Mouse (Mus musculus): Measurements from ENCODE around the gene Rasgef1a.
A peak's percentile ranks its signal among the peaks of the same experiment; 100 is the strongest.

Rasgef1a gene

DNA sequence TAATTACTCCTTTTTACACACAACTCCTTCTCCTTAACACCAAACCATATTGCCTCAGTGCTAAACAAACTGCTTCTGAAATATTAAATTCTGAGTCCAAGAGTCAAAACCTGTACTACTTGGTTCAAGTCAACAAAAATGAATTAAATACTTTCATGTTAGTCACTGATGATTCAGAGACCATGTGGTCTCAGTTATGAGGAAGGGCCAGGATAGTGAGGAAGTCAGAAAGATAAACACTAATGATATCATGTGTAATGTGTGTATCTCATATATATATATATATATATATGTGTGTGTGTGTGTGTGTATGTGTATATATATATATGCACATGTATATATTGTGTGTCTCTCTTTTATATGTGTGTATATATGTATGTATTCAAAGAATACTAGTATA lies 115.3 kb downstream of the Rasgef1a start:
- DNase-seq (ENCODE audit: inconsistent age in 2 of 2, low spot score in 1 of 2): no peak

DNA sequence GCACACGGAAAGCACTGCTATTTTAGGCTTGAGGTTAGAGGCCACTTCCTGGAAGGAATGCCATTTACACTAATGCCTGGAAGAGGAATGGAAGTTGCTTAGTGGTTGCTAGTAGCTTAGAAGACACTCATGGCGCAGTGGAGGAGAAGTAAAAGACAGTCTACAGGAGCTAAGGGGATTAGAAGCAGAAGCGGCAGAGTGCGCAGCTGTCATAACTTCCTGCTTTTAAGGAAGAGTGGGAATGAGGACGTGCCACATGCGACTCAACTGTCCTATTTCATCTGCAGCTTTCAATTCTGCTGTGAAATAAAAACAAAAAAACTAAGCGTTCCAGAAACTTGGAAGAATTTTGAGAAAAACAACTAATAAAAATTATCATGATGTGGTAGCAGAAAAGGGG lies 116.0 kb downstream of the Rasgef1a start:
- DNase-seq (ENCODE audit: inconsistent age in 2 of 2, low spot score in 1 of 2): no peak

DNA sequence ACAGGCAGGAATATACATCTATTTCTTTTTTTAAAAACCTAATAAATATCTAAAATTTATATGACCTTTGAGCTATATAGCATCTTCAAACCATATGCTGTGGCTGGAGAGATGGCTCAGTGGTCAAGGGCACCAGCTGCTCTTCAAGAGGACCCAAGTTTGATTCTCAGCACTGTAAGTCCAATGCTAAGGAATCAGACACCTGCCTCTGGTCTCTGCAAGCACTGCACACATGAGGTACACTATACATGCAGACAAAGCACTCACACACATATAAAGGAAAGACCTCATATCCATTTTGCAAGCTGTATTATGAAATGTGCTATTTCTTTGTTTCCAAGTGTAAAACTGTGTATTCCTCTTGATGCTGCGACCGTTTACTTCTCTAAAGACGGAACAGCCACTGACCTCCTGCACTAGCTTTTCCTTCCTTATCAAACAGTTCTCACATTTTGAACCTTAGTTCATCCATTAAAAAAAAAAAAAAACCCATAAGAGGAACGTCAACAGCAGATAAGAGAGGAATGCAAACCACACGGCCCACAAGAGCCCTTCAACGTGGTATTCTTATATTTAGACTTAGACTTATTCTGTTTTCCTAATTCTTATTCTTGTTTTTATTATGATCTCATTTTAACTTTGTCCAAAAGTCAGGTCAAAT lies 116.7 kb downstream of the Rasgef1a start:
- no peak for DNase-seq (ENCODE audit: inconsistent age in 2 of 2, low spot score in 1 of 2)

DNA sequence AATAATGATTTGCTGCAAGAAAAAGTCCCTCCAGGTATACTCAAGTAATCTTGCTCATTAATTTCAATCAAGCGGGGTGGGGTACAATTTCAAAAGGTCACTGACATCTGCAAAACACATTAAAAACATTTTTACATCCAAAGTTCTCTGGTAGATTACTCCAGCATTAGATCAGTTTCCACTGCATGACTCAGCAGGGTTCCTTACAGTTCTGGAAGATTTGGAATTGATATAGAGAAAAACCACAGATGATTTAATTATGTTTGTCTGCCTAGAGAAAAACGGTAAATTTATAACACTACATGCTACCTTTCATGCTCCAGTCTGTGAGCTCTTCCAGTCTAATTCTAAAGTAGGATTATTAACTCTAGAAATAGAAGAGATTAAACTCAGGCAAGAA lies 118.8 kb downstream of the Rasgef1a start:
- DNase-seq (ENCODE audit: inconsistent age in 2 of 2, low spot score in 1 of 2): no peak

DNA sequence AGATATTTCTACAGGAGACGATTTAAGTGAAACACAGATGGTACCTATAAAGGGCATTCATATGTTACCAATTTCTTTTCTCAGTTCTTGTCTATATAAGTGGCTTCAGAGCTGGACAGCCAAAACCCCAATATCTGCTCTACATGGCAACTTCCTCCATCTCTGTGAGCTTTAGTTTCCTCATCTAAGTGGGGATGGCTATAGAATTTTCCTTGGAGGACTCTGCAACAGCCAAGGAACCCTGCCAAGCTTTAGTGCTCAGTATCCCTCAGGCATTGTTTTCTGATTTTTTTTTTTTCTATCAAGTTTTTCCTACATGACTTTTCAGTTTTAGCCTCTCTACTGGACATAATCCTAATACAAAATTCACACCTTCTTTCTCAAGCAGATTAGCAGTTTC lies 123.2 kb downstream of the Rasgef1a start:
- DNase-seq (ENCODE audit: inconsistent age in 2 of 2, low spot score in 1 of 2): no peak

DNA sequence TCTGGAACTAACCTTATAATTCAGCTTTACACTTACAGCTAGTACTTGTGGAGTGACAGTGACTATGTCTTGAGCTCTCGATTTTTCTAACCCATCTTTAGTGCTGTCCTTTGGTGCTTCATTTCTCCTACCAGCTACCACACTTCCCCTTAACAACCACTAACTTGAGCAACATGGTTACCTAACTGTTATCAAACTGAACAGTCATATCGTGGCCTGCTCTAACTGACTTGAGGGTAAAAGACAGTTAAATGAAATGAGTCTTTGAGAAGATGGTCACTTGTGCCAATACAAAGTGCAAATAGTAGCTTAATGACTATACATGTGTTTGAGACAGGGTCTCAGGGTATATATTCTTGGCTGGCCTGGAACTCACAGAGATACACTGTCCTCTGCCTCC lies 125.9 kb downstream of the Rasgef1a start:
- DNase-seq (ENCODE audit: inconsistent age in 2 of 2, low spot score in 1 of 2): no peak

DNA sequence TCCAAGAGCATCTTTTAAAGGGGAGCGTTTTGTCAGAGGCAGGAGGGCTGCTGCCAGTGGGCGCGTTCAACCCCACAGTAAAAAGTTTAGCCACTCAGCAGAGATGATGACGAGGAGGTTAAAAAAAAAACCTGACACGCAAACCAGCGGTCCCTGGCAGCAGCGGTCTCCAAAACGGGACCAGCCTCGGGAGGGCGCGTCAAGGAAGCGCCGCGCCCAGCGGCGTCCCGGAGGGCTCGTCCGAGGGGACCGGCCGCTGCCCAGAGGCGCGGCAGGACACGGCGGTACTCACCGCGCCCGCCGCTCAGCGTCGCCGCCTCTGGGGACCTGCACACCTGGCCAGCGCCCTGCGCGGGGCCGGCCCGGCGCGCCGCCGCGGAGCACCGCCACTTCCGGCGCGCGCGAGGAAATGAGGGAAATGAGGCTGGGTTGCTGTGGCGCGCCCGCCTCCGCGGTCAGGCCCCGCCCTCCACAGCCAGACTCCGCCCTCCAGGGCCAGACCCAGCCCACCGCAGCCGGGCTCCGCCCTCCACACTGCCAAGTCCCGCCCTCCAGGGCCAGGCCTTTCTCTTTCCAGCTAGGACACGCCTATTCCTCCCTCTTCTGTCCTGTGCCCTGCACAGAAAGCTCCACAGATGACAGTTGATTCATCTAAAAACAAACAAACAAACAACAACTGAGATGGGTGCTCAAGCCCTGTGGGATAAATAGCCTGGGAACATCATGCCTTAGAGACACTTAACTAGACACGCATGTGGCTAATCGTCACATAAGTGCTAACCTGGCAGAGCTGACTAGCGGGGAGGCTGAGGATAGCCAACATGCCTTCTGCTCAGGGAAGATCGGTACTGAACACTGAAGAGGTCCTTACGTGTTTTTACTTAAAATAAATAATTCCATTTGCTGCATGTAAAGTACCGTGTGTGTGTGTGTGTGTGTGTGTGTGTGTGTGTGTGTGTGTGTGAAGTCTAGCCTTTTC lies 127.8 kb downstream of the Rasgef1a start, which contains the start of gene Csgalnact2:
TSS of gene Csgalnact2 (minus strand) at position 410 of the 979 bp plus-strand sequence.
- peak; percentile 96 to 98 for DNase-seq (ENCODE audit: inconsistent age in 2 of 2, low spot score in 1 of 2)

DNA sequence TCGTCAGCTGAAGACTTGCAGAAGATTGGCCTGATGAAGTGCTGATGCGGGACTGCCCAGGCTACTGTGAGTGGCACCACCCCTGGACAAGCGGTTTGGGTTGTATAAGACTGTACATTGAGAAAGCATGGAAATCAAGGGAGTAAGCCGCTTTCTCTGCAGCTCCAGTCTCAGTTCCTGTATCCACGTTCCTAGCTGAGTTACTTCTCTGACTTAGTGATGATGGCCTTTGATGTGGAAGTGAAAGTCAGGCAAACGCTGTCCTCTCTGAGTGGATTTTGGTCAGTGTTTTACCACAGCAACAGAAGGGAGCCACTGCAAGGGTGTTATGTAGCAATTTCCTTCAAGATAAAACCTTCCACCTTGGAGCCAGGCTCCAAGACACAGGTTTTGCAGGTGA lies 129.7 kb downstream of the Rasgef1a start:
- DNase-seq (ENCODE audit: inconsistent age in 2 of 2, low spot score in 1 of 2): peak in 1 of 2 experiments; percentile 34
